Mouse (Mus musculus) thymus, adult 18-20 months (tissue): ENCODE results near the gene Ptprt.
"Not testable (repeated sequence)": the region's sequence is repeated elsewhere in the genome, so short reads cannot be mapped to it uniquely, and the experiment has no call there.

Experiments used
- DNase-seq, 2 experiments: peaks; one replicate each; pipeline ENCODE4 v3.0.0; 2022; ENCODE audit warnings: mixed read lengths in 2 of 2

Ptprt gene

GRCm38 (mm10) chr2:162182621-162183475 is 478.1 kb downstream of the Ptprt start:
- DNase-seq: no peak

- no peak for DNase-seq
Observed at GRCm38 (mm10) chr2:162181826-162182225, 479.1 kb downstream of the Ptprt start.

- no peak for DNase-seq
Observed at GRCm38 (mm10) chr2:162172529-162172928, 488.4 kb downstream of the Ptprt start.

GRCm38 (mm10) chr2:162141845-162142411 is 519.0 kb downstream of the Ptprt start:
- no peak for DNase-seq

- not testable (repeated sequence) for DNase-seq
Observed at GRCm38 (mm10) chr2:162136176-162136575, 524.8 kb downstream of the Ptprt start.

- no peak for DNase-seq
Observed at GRCm38 (mm10) chr2:162131607-162132304, 529.2 kb downstream of the Ptprt start.

- no peak for DNase-seq
Observed at GRCm38 (mm10) chr2:162129896-162130295, 531.1 kb downstream of the Ptprt start.

- DNase-seq: no peak
Observed at GRCm38 (mm10) chr2:162118041-162118440, 542.9 kb downstream of the Ptprt start.

- no peak for DNase-seq
Observed at GRCm38 (mm10) chr2:162082391-162082790, 578.6 kb downstream of the Ptprt start.

- DNase-seq: no peak
Observed at GRCm38 (mm10) chr2:162080717-162081398, 580.1 kb downstream of the Ptprt start.

- DNase-seq: no peak
Observed at GRCm38 (mm10) chr2:162078571-162079280, 582.2 kb downstream of the Ptprt start.

- DNase-seq: no peak
Observed at GRCm38 (mm10) chr2:162052816-162053215, 608.1 kb downstream of the Ptprt start.

- no peak for DNase-seq
Observed at GRCm38 (mm10) chr2:162050198-162050597, 610.7 kb downstream of the Ptprt start.

GRCm38 (mm10) chr2:162035615-162036014 is 625.3 kb downstream of the Ptprt start:
- DNase-seq: no peak

- no peak for DNase-seq
Observed at GRCm38 (mm10) chr2:162031636-162032035, 629.3 kb downstream of the Ptprt start.

- DNase-seq: no peak
Observed at GRCm38 (mm10) chr2:162001016-162001415, 659.9 kb downstream of the Ptprt start.

GRCm38 (mm10) chr2:161982311-161982710 is 678.6 kb downstream of the Ptprt start:
- DNase-seq: no peak

- no peak for DNase-seq
Observed at GRCm38 (mm10) chr2:161961179-161962163, 699.5 kb downstream of the Ptprt start.

GRCm38 (mm10) chr2:161945424-161945823 is 715.5 kb downstream of the Ptprt start:
- DNase-seq: no peak

GRCm38 (mm10) chr2:161944689-161945088 is 716.3 kb downstream of the Ptprt start:
- DNase-seq: no peak

- no peak for DNase-seq
Observed at GRCm38 (mm10) chr2:161941991-161942390, 719.0 kb downstream of the Ptprt start.
